Mouse (Mus musculus) liver, embryonic 15.5 days (tissue): Measurements from ENCODE around the gene Zfp961. TPM values are rescaled to one million over a fixed set of nuclear protein-coding genes. Genes with fewer than 3 reads are reported as not detected.

Experiments
- ATAC-seq: fragments of 200-750 bp; cut with Nextera tagmentation; 2 replicates; pipeline ENCODE4 v1.8.0; 2017; ENCODE audit warnings: moderate number of reproducible peaks, mild to moderate bottlenecking, moderate library complexity; ENCODE audit not compliant: insufficient read depth
- H3K27ac ChIP-seq: fragments of 300-500 bp; sonication (generic); replicated peaks from 2 replicates; pipeline ENCODE4 v1.5.1; 2015; ENCODE audit warnings: mild to moderate bottlenecking, inconsistent platforms
- H3K27me3 ChIP-seq: fragments of 300-500 bp; sonication (generic); 2 replicates; pipeline ENCODE4 v1.6.1; 2015; ENCODE audit warnings: mild to moderate bottlenecking, inconsistent platforms
- H3K36me3 ChIP-seq: fragments of 300-500 bp; sonication (generic); replicated peaks from 2 replicates; pipeline ENCODE4 v1.6.1; 2015; ENCODE audit warnings: moderate library complexity, mild to moderate bottlenecking, inconsistent platforms
- H3K4me1 ChIP-seq: fragments of 300-500 bp; sonication (generic); replicated peaks from 2 replicates; pipeline ENCODE4 v1.6.1; 2015; ENCODE audit warnings: inconsistent platforms
- H3K4me2 ChIP-seq: fragments of 300-500 bp; sonication (generic); 2 replicates; pipeline ENCODE4 v1.6.1; 2015; ENCODE audit warnings: moderate library complexity, mild to moderate bottlenecking, inconsistent platforms
- H3K4me3 ChIP-seq: fragments of 300-500 bp; sonication (generic); replicated peaks from 2 replicates; pipeline ENCODE4 v1.5.1; 2015; ENCODE audit warnings: mild to moderate bottlenecking, inconsistent platforms
- H3K9ac ChIP-seq: fragments of 300-500 bp; sonication (generic); 2 replicates; pipeline ENCODE4 v1.6.1; 2015; ENCODE audit warnings: moderate library complexity, mild to moderate bottlenecking, inconsistent platforms
- H3K9me3 ChIP-seq: fragments of 300-500 bp; sonication (generic); replicated peaks from 2 replicates; pipeline ENCODE4 v1.6.1; 2016; ENCODE audit warnings: inconsistent platforms
- WGBS: fragments of 180-500 bp; shearing (Covaris S2); methylation state at CpG from one replicate; pipeline ENCODE4 v1.1.7; 2015; ENCODE audit warnings: mixed read lengths; ENCODE audit not compliant: insufficient replicate concordance; 5-methylcytosine and 5-hydroxymethylcytosine counted together
- polyA plus RNA-seq: library from polyadenylated mRNA; unstranded; fragments of >200 nt; fragmentation: Nextera tagmentation; extraction: Ambion mirVana; gene quantifications from 2 replicates; pipeline ENCODE4 v1.2.1, GENCODE M21; 2015

Zfp961 gene
- polyA plus RNA-seq, 1 experiment from 2014 or later, result 6.5 TPM

DNA sequence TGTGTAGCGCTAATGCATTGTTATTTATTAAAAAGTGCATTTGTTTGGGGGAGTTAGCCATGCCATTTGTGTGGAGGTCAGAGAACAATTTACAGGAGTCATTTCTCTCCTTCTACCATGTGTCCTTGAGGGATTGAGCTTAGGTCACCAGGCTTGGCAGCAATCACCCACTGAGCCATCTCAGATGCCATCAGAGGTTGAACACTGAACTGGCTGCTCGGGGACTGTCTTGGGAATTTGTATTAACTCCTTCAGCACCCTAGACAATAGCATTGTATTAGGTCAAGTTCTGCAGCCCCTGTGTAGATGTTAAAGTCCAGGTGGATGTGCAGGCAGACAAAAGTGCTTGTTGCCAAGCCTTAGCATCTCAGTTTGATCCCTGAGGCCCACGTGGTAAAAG is 13.2 kb downstream of the Zfp961 start:
- H3K36me3 ChIP-seq, result peaks cover 48% of the 10 kb centered on the region

GRCm38 (mm10) chr8:71965166-71965565 is 14.3 kb downstream of the Zfp961 start:
- WGBS, result 62% methylated on average over 2 of the region's 2 CpGs
- ATAC-seq, result no peak
- peaks cover 58% of the 10 kb centered on the region for H3K36me3 ChIP-seq

More for the DNA sequence above, 13.2 kb downstream of the Zfp961 start:
- WGBS, result 74% methylated on average over 3 of the region's 3 CpGs
- Histone ChIP-seq H3K27ac (no peak overlapping the region), H3K9ac (no peak overlapping the region), H3K27me3 (no peaks in the 10 kb centered on the region), H3K4me1 (peaks cover 3% of the 10 kb centered on the region; the same call in 1 of the 2 replicates), H3K4me2 (no peak overlapping the region), H3K9me3 (0 out of 2 replicates have a peak, but pooled peaks cover 4% of the 10 kb centered on the region), H3K4me3 (no peak overlapping the region)
- ATAC-seq, result no peak

DNA sequence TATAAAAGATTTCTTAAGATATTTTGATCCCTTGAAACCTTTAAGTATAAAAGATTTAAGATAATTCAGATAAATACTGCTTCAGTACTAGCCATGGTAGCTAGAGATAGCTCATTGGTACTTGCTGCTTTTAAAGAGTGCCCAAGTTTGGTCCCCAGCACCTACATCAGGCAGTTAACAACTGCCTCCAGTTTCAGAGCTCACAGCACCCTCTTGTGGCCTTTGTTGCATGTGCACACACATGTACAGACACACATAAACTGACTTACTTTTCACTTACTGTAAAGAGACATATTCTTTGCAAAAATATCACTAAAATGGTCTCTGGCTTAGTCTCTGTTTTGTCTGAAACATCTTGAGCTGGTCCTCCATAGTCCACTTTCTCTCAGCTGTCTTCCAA is 15.6 kb downstream of the Zfp961 start:
- Histone ChIP-seq H3K27me3 (no peaks in the 10 kb centered on the region), H3K9me3 (0 out of 2 replicates have a peak, but pooled peaks cover 4% of the 10 kb centered on the region), H3K27ac (no peak overlapping the region), H3K4me1 (no peaks in the 10 kb centered on the region), H3K4me3 (no peak overlapping the region), H3K4me2 (no peak overlapping the region), H3K36me3 (peaks cover 56% of the 10 kb centered on the region), H3K9ac (no peak overlapping the region)
- ATAC-seq, result no peak

More at GRCm38 (mm10) chr8:71965166-71965565, 14.3 kb downstream of the Zfp961 start:
- no peak overlapping the region for H3K4me2 ChIP-seq
- no peak overlapping the region for H3K27ac ChIP-seq
- no peak overlapping the region for H3K4me3 ChIP-seq
- H3K4me1 ChIP-seq, result 0 out of 2 replicates have a peak, but pooled peaks cover 3% of the 10 kb centered on the region
- H3K9ac ChIP-seq, result no peak overlapping the region
- no peaks in the 10 kb centered on the region for H3K27me3 ChIP-seq
- H3K9me3 ChIP-seq, result 0 out of 2 replicates have a peak, but pooled peaks cover 4% of the 10 kb centered on the region

DNA sequence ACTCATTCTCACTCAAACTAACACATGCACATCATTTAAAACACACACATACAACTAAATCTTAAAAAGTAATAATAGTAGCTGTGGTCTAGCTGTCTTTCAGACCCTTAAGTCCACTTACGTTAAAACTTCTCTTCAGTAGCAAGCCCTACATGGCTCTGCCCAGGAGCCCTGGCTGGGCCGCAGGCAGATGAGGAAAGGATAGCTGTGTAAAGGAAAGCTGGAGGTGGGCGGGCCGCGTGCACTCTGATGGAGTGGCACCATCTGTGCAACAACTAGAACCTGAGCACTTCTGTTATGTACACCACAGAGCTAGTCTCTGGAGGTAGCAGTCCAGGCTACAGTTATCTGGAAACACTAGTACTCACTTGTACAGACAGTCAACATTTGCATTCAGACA is 16.4 kb downstream of the Zfp961 start:
- H3K9ac ChIP-seq, result no peak overlapping the region
- no peaks in the 10 kb centered on the region for H3K27me3 ChIP-seq
- peaks cover 56% of the 10 kb centered on the region for H3K36me3 ChIP-seq
- no peak for ATAC-seq
- H3K4me1 ChIP-seq, result no peaks in the 10 kb centered on the region
- 88% methylated on average over 5 of the region's 5 CpGs for WGBS
- 0 out of 2 replicates have a peak, but pooled peaks cover 4% of the 10 kb centered on the region for H3K9me3 ChIP-seq
- no peak overlapping the region for H3K4me2 ChIP-seq
- no peak overlapping the region for H3K4me3 ChIP-seq
- no peak overlapping the region for H3K27ac ChIP-seq

GRCm38 (mm10) chr8:71968100-71968499 is 17.3 kb downstream of the Zfp961 start:
- Histone ChIP-seq H3K4me1 (no peaks in the 10 kb centered on the region), H3K27ac (no peak overlapping the region)

GRCm38 (mm10) chr8:71968636-71969035 is 17.8 kb downstream of the Zfp961 start:
- Histone ChIP-seq H3K36me3 (peaks cover 56% of the 10 kb centered on the region), H3K9ac (no peak overlapping the region), H3K9me3 (0 out of 2 replicates have a peak, but pooled peaks cover 4% of the 10 kb centered on the region), H3K27me3 (no peaks in the 10 kb centered on the region), H3K4me3 (no peak overlapping the region), H3K4me2 (no peak overlapping the region), H3K27ac (no peak overlapping the region), H3K4me1 (no peaks in the 10 kb centered on the region)
- WGBS, result 85% methylated on average over 6 of the region's 6 CpGs
- ATAC-seq, result no peak

More at GRCm38 (mm10) chr8:71968100-71968499, 17.3 kb downstream of the Zfp961 start:
- Histone ChIP-seq H3K9ac (no peak overlapping the region), H3K9me3 (0 out of 2 replicates have a peak, but pooled peaks cover 4% of the 10 kb centered on the region), H3K4me2 (no peak overlapping the region), H3K36me3 (peaks cover 56% of the 10 kb centered on the region), H3K27me3 (no peaks in the 10 kb centered on the region), H3K4me3 (no peak overlapping the region)
- 89% methylated on average over 6 of the region's 6 CpGs for WGBS
- ATAC-seq, result no peak

- WGBS, result 49% methylated on average over 1 of the region's 1 CpGs
Observed at GRCm38 (mm10) chr8:71971945-71972344, 21.1 kb downstream of the Zfp961 start.

GRCm38 (mm10) chr8:71974211-71974610 is 23.4 kb downstream of the Zfp961 start:
- H3K27me3 ChIP-seq, result no peaks in the 10 kb centered on the region
- H3K4me1 ChIP-seq, result no peaks in the 10 kb centered on the region
- no peak overlapping the region for H3K4me3 ChIP-seq
- no peak overlapping the region for H3K27ac ChIP-seq
- no peaks in the 10 kb centered on the region for H3K9me3 ChIP-seq
- H3K9ac ChIP-seq, result no peak overlapping the region
- 61% methylated on average over 3 of the region's 3 CpGs for WGBS
- ATAC-seq, result no peak
- peaks cover 8% of the 10 kb centered on the region; the same call in 1 of the 2 replicates for H3K36me3 ChIP-seq
- H3K4me2 ChIP-seq, result no peak overlapping the region

More at GRCm38 (mm10) chr8:71971945-71972344, 21.1 kb downstream of the Zfp961 start:
- no peak overlapping the region for H3K4me3 ChIP-seq
- H3K9ac ChIP-seq, result no peak overlapping the region
- peaks cover 31% of the 10 kb centered on the region for H3K36me3 ChIP-seq
- no peaks in the 10 kb centered on the region for H3K9me3 ChIP-seq
- no peak overlapping the region for H3K27ac ChIP-seq
- no peak for ATAC-seq
- H3K27me3 ChIP-seq, result no peaks in the 10 kb centered on the region
- H3K4me1 ChIP-seq, result no peaks in the 10 kb centered on the region
- H3K4me2 ChIP-seq, result no peak overlapping the region

DNA sequence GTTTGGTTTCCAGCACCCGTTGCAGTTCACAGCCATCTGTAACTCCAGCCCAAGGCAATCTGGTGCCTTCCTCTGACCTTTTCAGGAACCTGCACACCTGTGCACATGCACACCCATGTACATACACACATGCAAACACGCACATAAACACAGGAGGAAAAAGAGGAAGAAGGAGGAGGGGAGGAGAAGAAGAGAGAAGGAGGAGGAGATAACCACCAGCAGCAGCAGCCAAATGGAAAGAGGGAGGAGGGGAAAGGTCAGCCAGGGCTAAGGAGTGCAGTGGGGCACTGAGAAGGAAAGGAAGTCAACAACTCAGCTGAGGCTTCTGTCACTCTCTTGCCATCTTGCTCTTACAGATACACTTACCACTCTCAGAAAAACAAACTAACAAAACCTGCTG is 30.2 kb downstream of the Zfp961 start:
- Histone ChIP-seq H3K4me1 (0 out of 2 replicates have a peak, but pooled peaks cover 4% of the 10 kb centered on the region), H3K4me2 (no peak overlapping the region), H3K27me3 (no peaks in the 10 kb centered on the region), H3K9me3 (no peaks in the 10 kb centered on the region), H3K27ac (no peak overlapping the region), H3K4me3 (no peak overlapping the region), H3K9ac (no peak overlapping the region), H3K36me3 (no peaks in the 10 kb centered on the region)
- WGBS, result 9% methylated on average over 2 of the region's 2 CpGs
- ATAC-seq, result no peak

- 55% methylated on average over 4 of the region's 4 CpGs for WGBS
- no peak overlapping the region for H3K4me2 ChIP-seq
- no peak overlapping the region for H3K4me3 ChIP-seq
- no peak for ATAC-seq
- H3K27me3 ChIP-seq, result no peaks in the 10 kb centered on the region
- H3K4me1 ChIP-seq, result 0 out of 2 replicates have a peak, but pooled peaks cover 4% of the 10 kb centered on the region
- H3K27ac ChIP-seq, result no peak overlapping the region
- no peaks in the 10 kb centered on the region for H3K9me3 ChIP-seq
- H3K36me3 ChIP-seq, result no peaks in the 10 kb centered on the region
- no peak overlapping the region for H3K9ac ChIP-seq
Observed at GRCm38 (mm10) chr8:71981456-71981855, 30.6 kb downstream of the Zfp961 start.

DNA sequence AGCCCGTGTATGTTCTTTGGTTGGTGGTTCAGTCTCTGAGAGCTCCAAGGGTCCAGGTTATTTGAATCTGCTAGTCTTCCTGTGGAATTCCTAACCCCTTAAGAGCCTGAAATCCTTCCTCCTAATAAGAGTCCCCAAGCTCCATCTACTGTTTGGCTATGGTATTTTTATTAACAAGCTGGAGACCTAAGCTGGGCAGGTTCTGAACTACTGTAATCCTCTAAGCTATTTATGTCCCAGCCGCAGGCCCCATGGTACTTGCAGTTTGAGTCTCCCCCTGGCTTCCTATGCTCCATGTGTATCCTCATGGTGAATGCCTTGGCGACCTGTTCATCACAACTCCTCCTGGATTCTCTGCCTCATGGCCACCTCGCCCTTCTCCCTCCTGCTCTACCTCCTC is 33.8 kb downstream of the Zfp961 start:
- Histone ChIP-seq H3K4me3 (no peak overlapping the region), H3K4me2 (no peak overlapping the region), H3K36me3 (no peaks in the 10 kb centered on the region), H3K9me3 (no peaks in the 10 kb centered on the region), H3K9ac (no peak overlapping the region), H3K27me3 (no peaks in the 10 kb centered on the region), H3K4me1 (0 out of 2 replicates have a peak, but pooled peaks cover 4% of the 10 kb centered on the region), H3K27ac (no peak overlapping the region)
- WGBS, result 51% methylated on average over 4 of the region's 4 CpGs
- ATAC-seq, result no peak
